Mouse (Mus musculus): ENCODE data around the gene Il1rn. TPM values are rescaled to one million over a fixed set of nuclear protein-coding genes. Genes with fewer than 3 reads are reported as not detected.

Il1rn gene
- polyA plus RNA-seq, 1 experiment from 2014 or later = not detected

- no peak overlapping the region for H3K4me2 ChIP-seq (replicated peaks)
- H3K27me3 ChIP-seq (ENCODE audit: control insufficient read depth, insufficient read depth, low read length) = no peaks in the 10 kb centered on the region
- H3K27ac ChIP-seq = no peak overlapping the region
- no peak overlapping the region for H3K4me3 ChIP-seq (replicated peaks; ENCODE audit: low read length)
- 87% methylated on average over 2 of the region's 2 CpGs for WGBS
- H3K36me3 ChIP-seq (replicated peaks; ENCODE audit: control insufficient read depth, insufficient read depth) = no peaks in the 10 kb centered on the region
- DNase-seq (ENCODE audit: low spot score) (no peak), ATAC-seq (ENCODE audit: low FRiP score) (no peak)
- H3K9me3 ChIP-seq (ENCODE audit: control insufficient read depth, low read length) = no peaks in the 10 kb centered on the region
- no peak overlapping the region for H3K9ac ChIP-seq
- no peaks in the 10 kb centered on the region for H3K4me1 ChIP-seq (replicated peaks; ENCODE audit: control insufficient read depth, insufficient read depth, low read length)
These were observed 50.3 kb downstream of the Il1rn start for GRCm38 (mm10) chr2:24386964-24387320.

DNA sequence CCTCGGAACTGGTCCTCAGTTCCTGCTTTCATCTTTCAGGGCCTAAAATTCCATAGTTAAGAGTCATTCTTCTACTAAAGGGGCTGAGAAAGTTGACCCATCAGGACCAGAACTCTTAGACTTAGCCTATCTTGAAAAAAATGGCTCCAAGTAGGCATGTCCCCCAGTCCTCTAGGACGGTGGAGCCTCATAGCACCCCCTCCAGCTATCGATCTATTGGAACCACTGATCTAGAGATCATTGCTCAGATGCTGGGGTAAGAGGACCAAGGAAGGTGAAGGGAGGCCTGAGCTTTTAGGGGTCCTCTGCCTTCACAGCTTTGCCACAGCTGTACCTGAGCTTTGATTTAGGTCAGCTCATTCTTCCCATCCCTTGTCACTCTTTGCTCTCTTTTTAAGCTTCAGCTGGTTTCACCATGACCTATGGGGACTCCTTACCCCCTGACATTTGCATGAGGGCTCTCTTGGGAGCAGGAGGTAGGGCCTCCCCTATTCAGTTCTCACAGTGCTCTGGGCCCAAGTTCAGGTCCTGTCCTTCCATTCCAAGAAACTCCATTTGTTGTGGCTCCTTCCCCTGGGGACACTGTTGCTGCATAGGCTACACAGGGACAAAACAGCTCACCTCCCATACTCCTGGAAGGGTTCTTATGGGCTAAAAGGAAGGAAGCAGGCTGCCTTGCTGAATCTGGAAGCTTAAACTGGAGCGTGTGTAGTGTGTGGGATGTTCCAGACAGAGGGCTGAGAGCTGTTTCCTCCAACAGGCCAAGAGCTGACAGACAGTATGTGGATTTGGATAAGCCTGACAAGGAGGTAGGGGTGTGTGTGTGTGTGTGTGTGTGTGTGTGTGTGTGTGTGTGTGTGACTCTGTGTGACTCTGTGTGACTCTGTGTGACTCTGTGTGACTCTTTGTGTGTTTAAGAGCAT lies 51.0 kb downstream of the Il1rn start:
- no peak for ATAC-seq (ENCODE audit: low FRiP score)

GRCm38 (mm10) chr2:24393251-24393650 lies 56.6 kb downstream of the Il1rn start:
- DNase-seq (ENCODE audit: low spot score) (no peak), ATAC-seq (ENCODE audit: low FRiP score) (no peak)
- no peak overlapping the region for H3K4me2 ChIP-seq (replicated peaks)
- H3K27ac ChIP-seq = no peak overlapping the region
- H3K27me3 ChIP-seq (ENCODE audit: control insufficient read depth, insufficient read depth, low read length) = no peaks in the 10 kb centered on the region
- no peaks in the 10 kb centered on the region for H3K36me3 ChIP-seq (replicated peaks; ENCODE audit: control insufficient read depth, insufficient read depth)
- 82% methylated on average over 2 of the region's 2 CpGs for WGBS
- no peak overlapping the region for H3K4me3 ChIP-seq (replicated peaks; ENCODE audit: low read length)
- no peaks in the 10 kb centered on the region for H3K9me3 ChIP-seq (ENCODE audit: control insufficient read depth, low read length)
- H3K4me1 ChIP-seq (replicated peaks; ENCODE audit: control insufficient read depth, insufficient read depth, low read length) = no peaks in the 10 kb centered on the region
- H3K9ac ChIP-seq = no peak overlapping the region

More for the DNA sequence above, 51.0 kb downstream of the Il1rn start:
- Histone ChIP-seq H3K4me2 (replicated peaks) (no peak overlapping the region), H3K4me1 (replicated peaks; ENCODE audit: control insufficient read depth, insufficient read depth, low read length) (no peaks in the 10 kb centered on the region), H3K9me3 (ENCODE audit: control insufficient read depth, low read length) (no peaks in the 10 kb centered on the region), H3K9ac (no peak overlapping the region), H3K27me3 (ENCODE audit: control insufficient read depth, insufficient read depth, low read length) (no peaks in the 10 kb centered on the region), H3K4me3 (replicated peaks; ENCODE audit: low read length) (no peak overlapping the region), H3K36me3 (replicated peaks; ENCODE audit: control insufficient read depth, insufficient read depth) (no peaks in the 10 kb centered on the region), H3K27ac (no peak overlapping the region)
- no peak for DNase-seq (ENCODE audit: low spot score)
- 92% methylated on average over 4 of the region's 4 CpGs for WGBS

GRCm38 (mm10) chr2:24397115-24397514 lies 60.5 kb downstream of the Il1rn start:
- Histone ChIP-seq H3K27me3 (ENCODE audit: control insufficient read depth, insufficient read depth, low read length) (no peaks in the 10 kb centered on the region), H3K27ac (no peak overlapping the region), H3K36me3 (replicated peaks; ENCODE audit: control insufficient read depth, insufficient read depth) (no peaks in the 10 kb centered on the region), H3K9ac (no peak overlapping the region), H3K4me3 (replicated peaks; ENCODE audit: low read length) (no peak overlapping the region), H3K9me3 (ENCODE audit: control insufficient read depth, low read length) (no peaks in the 10 kb centered on the region), H3K4me1 (replicated peaks; ENCODE audit: control insufficient read depth, insufficient read depth, low read length) (no peaks in the 10 kb centered on the region), H3K4me2 (replicated peaks) (no peak overlapping the region)
- no peak for ATAC-seq (ENCODE audit: low FRiP score)
- WGBS = 34% methylated on average over 2 of the region's 2 CpGs
- DNase-seq (ENCODE audit: low spot score) = no peak

DNA sequence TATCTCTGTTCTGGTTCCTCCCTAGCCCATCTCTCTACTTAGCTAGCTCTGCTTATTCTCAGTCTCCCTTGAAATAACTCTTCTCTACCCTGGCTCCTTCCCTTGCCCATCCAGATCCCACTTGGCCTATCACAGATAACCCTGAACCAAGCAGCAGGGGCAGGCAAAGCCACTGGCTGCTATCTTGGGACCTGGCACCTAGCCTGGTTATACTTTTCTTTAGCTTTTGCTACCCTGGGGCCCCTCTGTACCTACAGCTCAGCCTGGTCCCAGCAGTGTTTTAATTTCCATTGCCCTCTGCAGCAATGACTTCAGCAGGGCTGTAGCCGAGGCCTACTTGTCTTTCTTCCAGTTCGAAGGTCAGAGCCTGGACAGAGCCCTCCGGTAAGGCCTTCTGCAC lies 64.1 kb downstream of the Il1rn start:
- no peaks in the 10 kb centered on the region; the same call in 1 of the 2 replicates for H3K4me1 ChIP-seq (replicated peaks; ENCODE audit: control insufficient read depth, insufficient read depth, low read length)
- H3K27ac ChIP-seq = no peak overlapping the region
- H3K4me3 ChIP-seq (replicated peaks; ENCODE audit: low read length) = no peak overlapping the region
- 90% methylated on average over 3 of the region's 3 CpGs for WGBS
- H3K9ac ChIP-seq = no peak overlapping the region
- DNase-seq (ENCODE audit: low spot score) = no peak
- peaks cover 9% of the 10 kb centered on the region for H3K27me3 ChIP-seq (ENCODE audit: control insufficient read depth, insufficient read depth, low read length)
- ATAC-seq (ENCODE audit: low FRiP score) = no peak
- no peak overlapping the region for H3K4me2 ChIP-seq (replicated peaks)
- H3K9me3 ChIP-seq (ENCODE audit: control insufficient read depth, low read length) = no peaks in the 10 kb centered on the region
- no peaks in the 10 kb centered on the region for H3K36me3 ChIP-seq (replicated peaks; ENCODE audit: control insufficient read depth, insufficient read depth)

Other genes with a start within 250 kb of the Il1rn start
- not detected in 2 replicates for gene Tbpl2, start 240.3 kb upstream of the Il1rn start, polyA plus RNA-seq (2014; fragmentation: Nextera tagmentation; extraction: Ambion mirVana)
- not detected in 2 replicates for gene Il1f8, start 183.7 kb upstream of the Il1rn start, polyA plus RNA-seq (2014; fragmentation: Nextera tagmentation; extraction: Ambion mirVana)
- not detected in 2 replicates for gene Il1f9, start 150.4 kb upstream of the Il1rn start, polyA plus RNA-seq (2014; fragmentation: Nextera tagmentation; extraction: Ambion mirVana)
- not detected in 2 replicates for gene Il1f6, start 121.4 kb upstream of the Il1rn start, polyA plus RNA-seq (2014; fragmentation: Nextera tagmentation; extraction: Ambion mirVana)
- not detected in 2 replicates for gene Il1f5, start 59.9 kb upstream of the Il1rn start, polyA plus RNA-seq (2014; fragmentation: Nextera tagmentation; extraction: Ambion mirVana)
- not detected in 2 replicates for gene Il1f10, start 45.7 kb upstream of the Il1rn start, polyA plus RNA-seq (2014; fragmentation: Nextera tagmentation; extraction: Ambion mirVana)
- gene Psd4, start 30.7 kb downstream of the Il1rn start, polyA plus RNA-seq (2014; fragmentation: Nextera tagmentation; extraction: Ambion mirVana) = 0.44 and 1.4 TPM in 2 replicates
- gene Pax8, start 138.7 kb downstream of the Il1rn start, polyA plus RNA-seq (2014; fragmentation: Nextera tagmentation; extraction: Ambion mirVana) = 24.5 and 33.0 TPM in 2 replicates

Measured in hindbrain, embryonic 14.5 days (tissue).